Mouse (Mus musculus) lung, embryonic 14.5 days (tissue): ENCODE results near the gene Cacna1c. TPM values are rescaled to one million over a fixed set of nuclear protein-coding genes. Genes with fewer than 3 reads are reported as not detected.

ENCODE experiments used
- ATAC-seq: fragments of 200-750 bp; cut with Nextera tagmentation; 2 replicates; pipeline ENCODE4 v1.8.0; 2017; ENCODE audit warnings: mild to moderate bottlenecking, moderate TSS enrichment, moderate library complexity; ENCODE audit not compliant: insufficient read depth
- DNase-seq: peaks from one replicate; pipeline ENCODE4 v3.0.0-alpha.2; 2015
- H3K27ac ChIP-seq: fragments of 300-500 bp; sonication (generic); 2 replicates; pipeline ENCODE4 v1.5.1; 2014; ENCODE audit warnings: low read depth, mild to moderate bottlenecking, moderate library complexity
- H3K27me3 ChIP-seq: fragments of 300-500 bp; sonication (generic); 2 replicates; pipeline ENCODE4 v1.6.1; 2014; ENCODE audit warnings: low read length, control low read depth; ENCODE audit not compliant: insufficient read depth
- H3K36me3 ChIP-seq: fragments of 300-500 bp; sonication (generic); 2 replicates; pipeline ENCODE4 v1.6.1; 2014; ENCODE audit warnings: control low read depth; ENCODE audit not compliant: insufficient read depth
- H3K4me1 ChIP-seq: fragments of 300-500 bp; sonication (generic); 2 replicates; pipeline ENCODE4 v1.6.1; 2014; ENCODE audit warnings: antibody characterized with exemption, control low read depth; ENCODE audit not compliant: insufficient read depth
- H3K4me2 ChIP-seq: fragments of 300-500 bp; sonication (generic); 2 replicates; pipeline ENCODE4 v1.6.1; 2014; ENCODE audit warnings: mild to moderate bottlenecking
- H3K4me3 ChIP-seq: fragments of 300-500 bp; sonication (generic); 2 replicates; pipeline ENCODE4 v1.5.1; 2014; ENCODE audit warnings: low read depth, low read length
- H3K9ac ChIP-seq: fragments of 300-500 bp; sonication (generic); 2 replicates; pipeline ENCODE4 v1.6.1; 2014
- H3K9me3 ChIP-seq: fragments of 300-500 bp; sonication (generic); 2 replicates; pipeline ENCODE4 v1.6.1; 2016; ENCODE audit warnings: low read depth, low read length, control low read depth
- CTCF ChIP-seq: IDR thresholded peaks from 2 replicates; pipeline ENCODE4 v1.5.1; 2016; ENCODE audit warnings: antibody characterized with exemption, low read depth
- WGBS: fragments of 180-500 bp; shearing (Covaris S2); extraction: QIAGEN DNeasy Blood & Tissue Kit; methylation state at CpG from one replicate; pipeline ENCODE4 v1.1.7; 2014; 5-methylcytosine and 5-hydroxymethylcytosine counted together
- polyA plus RNA-seq: library from polyadenylated mRNA; unstranded; fragments of >200 nt; fragmentation: Nextera tagmentation; extraction: Ambion mirVana; gene quantifications from 2 replicates; pipeline ENCODE4 v1.2.1, GENCODE M21; 2014

Gene Cacna1c
- polyA plus RNA-seq, 1 experiment from 2014 or later = 10.6 TPM

- WGBS = 83% methylated on average over 13 of the region's 13 CpGs
- peaks cover 3% of the 10 kb centered on the region; the same call in 1 of the 2 replicates for H3K4me1 ChIP-seq
- ATAC-seq = no peak
Observed at GRCm38 (mm10) chr6:118938386-118939096, 257.7 kb downstream of the Cacna1c start.

DNA sequence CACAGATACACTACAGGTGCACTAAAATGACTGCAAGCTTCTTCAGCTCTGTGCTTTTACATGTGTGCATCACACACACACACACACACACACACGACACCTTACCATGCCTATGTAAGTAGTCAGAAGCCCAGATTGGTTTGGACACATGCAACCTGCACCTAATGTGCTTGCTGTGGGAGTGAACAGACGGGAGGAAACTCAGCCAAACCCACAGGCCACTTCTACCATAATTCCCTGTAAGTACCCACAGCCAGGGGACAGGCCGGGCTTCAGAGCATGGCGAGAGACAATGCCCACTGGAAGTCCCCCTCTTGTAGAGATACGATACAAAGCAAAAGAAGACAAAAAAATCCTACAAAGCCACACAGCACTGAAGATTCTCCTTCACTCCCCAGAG, 258.7 kb downstream of the Cacna1c start:
- H3K9me3 ChIP-seq = no peaks in the 10 kb centered on the region
- H3K27ac ChIP-seq = no peak overlapping the region
- ATAC-seq (no peak), DNase-seq (no peak)
- no peak overlapping the region for H3K9ac ChIP-seq
- H3K27me3 ChIP-seq = no peaks in the 10 kb centered on the region
- no peaks in the 10 kb centered on the region for H3K36me3 ChIP-seq
- no peak for TF ChIP-seq CTCF
- WGBS = 86% methylated on average over 5 of the region's 5 CpGs
- H3K4me3 ChIP-seq = no peak overlapping the region
- H3K4me2 ChIP-seq = no peak overlapping the region
- peaks cover 3% of the 10 kb centered on the region; the same call in 1 of the 2 replicates for H3K4me1 ChIP-seq

More at GRCm38 (mm10) chr6:118938386-118939096, 257.7 kb downstream of the Cacna1c start:
- Histone ChIP-seq H3K4me2 (no peak overlapping the region), H3K27ac (no peak overlapping the region), H3K27me3 (no peaks in the 10 kb centered on the region), H3K36me3 (no peaks in the 10 kb centered on the region), H3K4me3 (no peak overlapping the region), H3K9me3 (no peaks in the 10 kb centered on the region), H3K9ac (no peak overlapping the region)
- no peak for DNase-seq
- no peak for TF ChIP-seq CTCF

DNA sequence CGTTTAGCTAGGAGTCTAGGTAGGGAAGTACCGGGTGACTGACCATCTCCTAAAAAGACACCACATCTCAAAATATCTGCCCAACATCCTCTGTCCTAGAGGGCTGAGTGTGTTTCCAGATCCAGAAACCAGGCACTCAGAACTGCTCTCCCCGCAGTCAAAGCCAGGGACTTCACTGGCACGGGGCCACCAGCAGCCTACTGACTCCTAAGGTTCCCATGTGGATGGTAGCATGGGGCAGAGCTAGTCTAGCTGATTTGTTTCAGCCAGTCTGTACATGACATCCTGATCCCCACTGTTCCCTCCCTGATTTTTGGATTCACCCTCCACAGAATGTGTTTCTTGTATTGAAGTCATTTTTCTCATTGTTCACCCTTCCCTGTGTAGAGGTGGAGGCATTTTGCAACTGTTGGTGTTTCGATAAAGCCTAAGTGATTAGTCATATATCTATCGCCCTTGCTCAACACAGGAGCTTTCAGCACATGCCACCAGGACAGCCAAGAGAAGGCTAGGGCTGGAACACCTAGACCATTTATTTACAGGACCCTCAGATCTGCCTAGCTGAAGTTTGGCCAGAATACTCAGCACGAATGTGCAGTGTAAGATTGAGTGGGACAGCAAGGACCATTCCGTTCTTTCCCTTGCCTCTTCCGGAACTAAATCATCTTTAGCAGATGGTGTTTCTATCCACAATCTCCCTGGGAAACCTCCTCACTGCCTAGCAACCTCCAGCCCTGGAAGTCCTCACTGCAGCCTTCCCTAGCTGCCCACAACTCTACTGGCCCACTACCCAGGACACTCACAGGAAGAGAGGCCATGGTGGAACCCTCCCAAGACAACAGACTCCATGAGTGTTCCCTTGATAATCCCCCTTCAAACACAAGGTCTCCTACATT, 260.4 kb downstream of the Cacna1c start:
- WGBS = 76% methylated on average over 9 of the region's 9 CpGs
- H3K27me3 ChIP-seq = no peaks in the 10 kb centered on the region
- no peak overlapping the region for H3K9ac ChIP-seq
- H3K4me1 ChIP-seq = peaks cover 3% of the 10 kb centered on the region; the same call in 1 of the 2 replicates
- ATAC-seq (no peak), DNase-seq (no peak)
- no peak overlapping the region for H3K27ac ChIP-seq
- H3K4me2 ChIP-seq = no peak overlapping the region
- TF ChIP-seq CTCF = no peak
- no peaks in the 10 kb centered on the region for H3K36me3 ChIP-seq
- no peak overlapping the region for H3K4me3 ChIP-seq
- H3K9me3 ChIP-seq = no peaks in the 10 kb centered on the region

- Histone ChIP-seq H3K27me3 (no peaks in the 10 kb centered on the region), H3K36me3 (no peaks in the 10 kb centered on the region), H3K4me2 (no peak overlapping the region), H3K4me3 (no peak overlapping the region), H3K4me1 (peaks cover 3% of the 10 kb centered on the region; the same call in 1 of the 2 replicates), H3K27ac (no peak overlapping the region), H3K9me3 (no peaks in the 10 kb centered on the region), H3K9ac (no peak overlapping the region)
- peak; percentile 50 for DNase-seq
- 58% methylated on average over 9 of the region's 9 CpGs for WGBS
- peak; percentile 35; the same call in 1 of the 2 replicates for ATAC-seq
- no peak for TF ChIP-seq CTCF
Observed at GRCm38 (mm10) chr6:118934243-118934902, 261.8 kb downstream of the Cacna1c start.

DNA sequence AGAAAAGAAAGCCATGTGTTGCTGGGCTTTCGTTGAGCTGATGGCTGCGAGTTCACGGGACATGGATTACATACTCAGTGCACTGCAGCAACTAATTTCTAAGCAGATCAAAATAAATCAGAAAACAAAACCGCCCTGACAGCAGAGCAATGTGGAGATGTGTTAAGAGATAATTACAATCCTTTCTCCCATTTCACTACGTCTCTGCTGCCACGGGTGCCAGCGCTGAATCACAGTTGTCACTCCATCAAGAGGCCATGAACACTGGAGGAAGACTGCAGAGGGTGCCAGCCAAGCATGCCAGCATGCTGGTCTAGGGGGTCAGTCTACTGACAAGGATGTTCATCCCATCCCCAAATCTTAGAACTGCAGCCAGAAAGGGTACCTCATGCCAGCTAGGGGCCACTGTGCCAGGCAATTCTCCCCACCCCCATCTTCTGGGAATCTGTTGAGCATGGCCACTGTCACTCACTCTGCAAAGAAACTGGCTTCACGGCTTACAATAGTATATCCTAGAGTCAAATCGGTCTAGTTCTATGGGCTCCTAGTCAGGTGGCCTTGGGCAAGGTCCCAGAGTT, 263.1 kb downstream of the Cacna1c start:
- H3K9me3 ChIP-seq = no peaks in the 10 kb centered on the region
- H3K27me3 ChIP-seq = no peaks in the 10 kb centered on the region
- H3K27ac ChIP-seq = no peak overlapping the region
- DNase-seq (no peak), ATAC-seq (no peak)
- no peak overlapping the region for H3K4me2 ChIP-seq
- TF ChIP-seq CTCF = no peak
- peaks cover 3% of the 10 kb centered on the region; the same call in 1 of the 2 replicates for H3K4me1 ChIP-seq
- H3K36me3 ChIP-seq = no peaks in the 10 kb centered on the region
- no peak overlapping the region for H3K9ac ChIP-seq
- WGBS = 88% methylated on average over 9 of the region's 9 CpGs
- no peak overlapping the region for H3K4me3 ChIP-seq

GRCm38 (mm10) chr6:118932002-118932700, 264.1 kb downstream of the Cacna1c start:
- H3K4me3 ChIP-seq = no peak overlapping the region
- peaks cover 3% of the 10 kb centered on the region; the same call in 1 of the 2 replicates for H3K4me1 ChIP-seq
- DNase-seq = no peak
- H3K4me2 ChIP-seq = no peak overlapping the region
- H3K9me3 ChIP-seq = no peaks in the 10 kb centered on the region
- no peak overlapping the region for H3K9ac ChIP-seq
- ATAC-seq = no peak
- H3K27me3 ChIP-seq = no peaks in the 10 kb centered on the region
- H3K36me3 ChIP-seq = no peaks in the 10 kb centered on the region
- WGBS = 63% methylated on average over 8 of the region's 8 CpGs
- TF ChIP-seq CTCF = no peak
- H3K27ac ChIP-seq = no peak overlapping the region
